Mouse (Mus musculus) gastrocnemius, postnatal 25 days (tissue): ENCODE data around the gene L3mbtl1. TPM values are rescaled to one million over a fixed set of nuclear protein-coding genes. Genes with fewer than 3 reads are reported as not detected.
A peak's percentile ranks its signal among the peaks of the same experiment; 100 is the strongest.

Source experiments
- DNase-seq: peaks from one replicate; pipeline ENCODE4 v3.0.0; 2022
- total RNA-seq, 2 experiments: library from RNA; stranded (reverse); gene quantifications; 1 replicate in 1 of 2; 2 replicates in 1 of 2; pipeline ENCODE4 v1.2.3; 2021

L3mbtl1 gene
- total RNA-seq, 2 experiments from 2014 or later: 0.13 TPM; not detected in 1

GRCm38 (mm10) chr2:162998528-162999230 is 55.4 kb downstream of the L3mbtl1 start:
- DNase-seq: no peak

GRCm38 (mm10) chr2:162999744-163000143 is 56.5 kb downstream of the L3mbtl1 start:
- no peak for DNase-seq

- DNase-seq: no peak
Observed at GRCm38 (mm10) chr2:163001071-163001470, 57.8 kb downstream of the L3mbtl1 start.

- no peak for DNase-seq
Observed at GRCm38 (mm10) chr2:163007299-163007698, 64.0 kb downstream of the L3mbtl1 start.

GRCm38 (mm10) chr2:163016916-163017743 is 73.9 kb downstream of the L3mbtl1 start, which contains the start of gene Ift52:
Ift52 (plus strand) TSS chr2:163017354.
- peak; percentile 82 for DNase-seq

Other genes starting within 250 kb of the L3mbtl1 start
- gene Srsf6, start 11.9 kb upstream of the L3mbtl1 start, total RNA-seq: 10 to 100 TPM; 40.2 to 45.2 TPM
- not detected for gene Sgk2, start 43.9 kb downstream of the L3mbtl1 start, total RNA-seq
- gene Ift52, start 73.9 kb downstream of the L3mbtl1 start, total RNA-seq: 10 to 100 TPM; 10.6 to 12.6 TPM
- gene Mybl2, start 111.2 kb downstream of the L3mbtl1 start, total RNA-seq: under 1 TPM; 0.56 to 0.70 TPM
- gene Gtsf1l, start 144.4 kb downstream of the L3mbtl1 start, total RNA-seq: not detected